Mouse (Mus musculus) neural tube, embryonic 11.5 days (tissue): Measurements from ENCODE around the gene Lemd2. TPM values are rescaled to one million over a fixed set of nuclear protein-coding genes. Genes with fewer than 3 reads are reported as not detected.

Experiments used
- polyA plus RNA-seq: library from polyadenylated mRNA; unstranded; fragments of >200 nt; fragmentation: Nextera tagmentation; extraction: Ambion mirVana; gene quantifications from 2 replicates; pipeline ENCODE4 v1.2.1, GENCODE M21; 2014

Lemd2 gene
- polyA plus RNA-seq, 1 experiment from 2014 or later, result 15.9 TPM

Other genes with a start within 250 kb of the Lemd2 start
- gene Zbtb9, start 231.3 kb downstream of the Lemd2 start, polyA plus RNA-seq, result 13.5 and 14.1 TPM in 2 replicates
- gene Bak1, start 175.5 kb downstream of the Lemd2 start, polyA plus RNA-seq, result 8.2 and 8.3 TPM in 2 replicates
- gene Itpr3, start 147.2 kb downstream of the Lemd2 start, polyA plus RNA-seq, result 1.2 and 1.4 TPM in 2 replicates
- gene Uqcc2, start 70.6 kb downstream of the Lemd2 start, polyA plus RNA-seq, result 345 and 346 TPM in 2 replicates
- 0.25 and 0.26 TPM in 2 replicates for gene Ip6k3, start 36.7 kb downstream of the Lemd2 start, polyA plus RNA-seq